Mouse (Mus musculus) embryonic stem cell, embryonic (primary cell): ENCODE data around the gene Cldn3.

ENCODE experiments used
- CTCF ChIA-PET, 4 experiments: fragments of 300-600 bp in 2 of 4; fragments of 350-600 bp in 2 of 4; sonication (Branson Sonifier 250); formaldehyde crosslinking; loops; one replicate each; lab custom pipeline; 2022; ENCODE audit warnings: inconsistent platforms in 2 of 4; lab: Charles Lee
- POLR2A ChIA-PET, 4 experiments: fragments of 300-600 bp in 2 of 4; fragments of 350-600 bp in 2 of 4; sonication (Branson Sonifier 250); formaldehyde crosslinking; loops; one replicate each; lab custom pipeline; 2022; ENCODE audit warnings: antibody characterized with exemption in 4 of 4, inconsistent platforms in 1 of 4; lab: Charles Lee

Cldn3 gene

GRCm38 (mm10) chr5:135024665-135025224 lies 38.7 kb downstream of the Cldn3 start:
- ChIA-PET POLR2A (interaction anchor here in 3 of 4 experiments (0.5 to 2.3 kb wide), 9 partner anchors 9 to 921 kb away, joined by 3 to 9 read pairs (median 5); partner anchors contain the start of genes Abhd11 (in 2 of the 3), Cldn3 (in 1 of the 3) and Limk1 (in 1 of the 3)), CTCF (interaction anchor here in 3 of 4 experiments (0.9 to 3.6 kb wide), 7 partner anchors 9 to 118 kb away, joined by 4 to 17 read pairs (median 5); no protein-coding TSS in a partner anchor)

GRCm38 (mm10) chr5:135025899-135026298 lies 39.9 kb downstream of the Cldn3 start:
- ChIA-PET CTCF (interaction anchor here in 3 of 4 experiments (0.9 to 2.7 kb wide), 10 partner anchors 9 to 40 kb away, joined by 3 to 17 read pairs (median 5); partner anchors contain the start of gene Cldn3 (in 1 of the 3)), POLR2A (interaction anchor here (0.6 to 2.3 kb wide), 12 partner anchors 10 to 504 kb away, joined by 3 to 9 read pairs (median 3); partner anchors contain the start of gene Abhd11 (in 1 of the 4))

GRCm38 (mm10) chr5:135029007-135029854 lies 43.2 kb downstream of the Cldn3 start:
- ChIA-PET CTCF (interaction anchor here in 2 of 4 experiments (1.5 to 1.6 kb wide), 2 partner anchors 14 kb away, joined by 4 to 7 read pairs; no protein-coding TSS in a partner anchor), POLR2A (no interaction called here)

GRCm38 (mm10) chr5:135032581-135032980 lies 46.6 kb downstream of the Cldn3 start:
- ChIA-PET CTCF (interaction anchor here in 3 of 4 experiments (0.6 to 1.4 kb wide), 9 partner anchors 9 to 597 kb away, joined by 3 to 7 read pairs (median 3); partner anchors contain the start of genes Fkbp6 (in 1 of the 3) and Vps37d (in 1 of the 3)), POLR2A (interaction anchor here in 3 of 4 experiments (0.6 to 1.6 kb wide), 7 partner anchors 8 to 788 kb away, joined by 3 to 7 read pairs (median 4); partner anchors contain the start of genes Abhd11 (in 1 of the 3) and Stx1a (in 1 of the 3))

GRCm38 (mm10) chr5:135034593-135034992 lies 48.6 kb downstream of the Cldn3 start:
- ChIA-PET POLR2A (interaction anchor here in 3 of 4 experiments (0.5 to 1.2 kb wide), 6 partner anchors 8 to 243 kb away, joined by 3 to 4 read pairs (median 3); partner anchors contain the start of genes Abhd11 (in 1 of the 3) and Stx1a (in 1 of the 3)), CTCF (interaction anchor here (0.6 to 1.6 kb wide), 27 partner anchors 8 to 691 kb away, joined by 3 to 16 read pairs (median 4); partner anchors contain the start of genes Stx1a (in 3 of the 4) and Vps37d (in 1 of the 4))

- CTCF ChIA-PET, result interaction anchor here (0.8 to 1.6 kb wide), 10 partner anchors 10 to 128 kb away, joined by 3 to 6 read pairs (median 4); partner anchors contain the start of genes Vps37d (in 2 of the 4) and Stx1a (in 1 of the 4)
- POLR2A ChIA-PET, result interaction anchor here in 3 of 4 experiments (0.5 to 1.7 kb wide), 11 partner anchors 12 to 244 kb away, joined by 3 to 6 read pairs (median 3); partner anchors contain the start of genes Abhd11 (in 2 of the 3), Cldn3 (in 1 of the 3) and Stx1a (in 1 of the 3)
Measured at GRCm38 (mm10) chr5:135035608-135036359, 49.8 kb downstream of the Cldn3 start.
